In genomic region chr11:81150621-81151020, GRCm38 (mm10) we compare ENCODE assay signal across 17 mouse cellular contexts.
DNase-seq lines count a peak whose midpoint lies in the region; ATAC-seq lines count a peak whose summit lies in the region.
"Had no signal": no experiment of that assay in that cellular context is flagged by ENCODE, and none has a peak within 500 bp of the region (broad histone marks: within the 10 kb centered on the region; RNA-seq: fewer than 3 reads in every experiment).

No protein-coding gene starts in this region.

- H3K4me2 ChIP-seq in hindbrain, embryonic 13.5 days = peak overlapping the region; percentile 41
- peak overlapping the region; percentile 19; the same call in 1 of the 2 replicates for H3K4me2 ChIP-seq in midbrain, embryonic 13.5 days (replicated peaks)
- H3K4me2 ChIP-seq in liver, embryonic 11.5 days = no peak overlapping the region

- no peak overlapping the region for H3K9ac ChIP-seq in hindbrain, embryonic 13.5 days
- H3K9ac ChIP-seq in midbrain, embryonic 13.5 days (replicated peaks) = no peak overlapping the region
- no peak overlapping the region for H3K9ac ChIP-seq in liver, embryonic 11.5 days (ENCODE audit: low read depth, low read length)
- H3K9ac ChIP-seq: heart, embryonic 13.5 days; neural tube, embryonic 12.5 days; stomach, embryonic 15.5 days had no signal

- WGBS in hindbrain, embryonic 13.5 days = 74% methylated on average over 8 of the region's 8 CpGs
- 79% methylated on average over 8 of the region's 8 CpGs for WGBS in hindbrain, embryonic 10.5 days
- WGBS in midbrain, embryonic 13.5 days = 84% methylated on average over 8 of the region's 8 CpGs
- 76% methylated on average over 8 of the region's 8 CpGs for WGBS in liver, embryonic 11.5 days

- H3K4me3 ChIP-seq in hindbrain, embryonic 13.5 days = peak overlapping the region; percentile 16
- no peak overlapping the region for H3K4me3 ChIP-seq in hindbrain, embryonic 10.5 days
- no peak overlapping the region for H3K4me3 ChIP-seq in midbrain, embryonic 13.5 days (replicated peaks)
- H3K4me3 ChIP-seq in liver, embryonic 11.5 days (ENCODE audit: low read depth, low read length) = no peak overlapping the region
- H3K4me3 ChIP-seq: megakaryocyte, embryonic 14.5 days; stomach, embryonic 15.5 days had no signal

- peaks cover 45% of the 10 kb centered on the region for H3K4me1 ChIP-seq in hindbrain, embryonic 13.5 days (replicated peaks)
- peaks cover 30% of the 10 kb centered on the region for H3K4me1 ChIP-seq in hindbrain, embryonic 10.5 days (replicated peaks)
- peaks cover 27% of the 10 kb centered on the region for H3K4me1 ChIP-seq in midbrain, embryonic 13.5 days (replicated peaks)
- no peaks in the 10 kb centered on the region for H3K4me1 ChIP-seq in liver, embryonic 11.5 days (replicated peaks; ENCODE audit: control insufficient read depth, insufficient read depth, low read length)

- H3K36me3 ChIP-seq in hindbrain, embryonic 13.5 days = no peaks in the 10 kb centered on the region
- H3K36me3 ChIP-seq in hindbrain, embryonic 10.5 days = no peaks in the 10 kb centered on the region
- no peaks in the 10 kb centered on the region for H3K36me3 ChIP-seq in midbrain, embryonic 13.5 days
- no peaks in the 10 kb centered on the region for H3K36me3 ChIP-seq in liver, embryonic 11.5 days (ENCODE audit: control insufficient read depth, insufficient read depth, low read length)
- H3K36me3 ChIP-seq: heart, embryonic 13.5 days; neural tube, embryonic 12.5 days; stomach, embryonic 15.5 days had no signal

- no peak for DNase-seq in hindbrain, embryonic 10.5 days (ENCODE audit: low spot score)
- DNase-seq in cerebellum, adult 11-12 months = peak; percentile 75
- DNase-seq in cerebellum, postnatal 25 days = peak; percentile 70 to 77
- no peak for DNase-seq in liver, embryonic 11.5 days (ENCODE audit: low spot score)
- no peak for DNase-seq in urinary bladder, postnatal 4 days (ENCODE audit: low spot score in 2 of 2)
- DNase-seq in retina, postnatal 1 day = no peak
- DNase-seq: adrenal gland, postnatal 10 days; gastrocnemius, postnatal 10 days; kidney, postnatal 36 days; lung, adult 2 months; right cerebral cortex, postnatal 4 days had no signal

- ATAC-seq in hindbrain, embryonic 13.5 days (ENCODE audit: low FRiP score) = no peak
- no peak for ATAC-seq in midbrain, embryonic 13.5 days
- no peak for ATAC-seq in liver, embryonic 11.5 days (replicated peaks; ENCODE audit: low FRiP score)

- H3K27me3 ChIP-seq in hindbrain, embryonic 13.5 days = peaks cover 35% of the 10 kb centered on the region
- H3K27me3 ChIP-seq in hindbrain, embryonic 10.5 days (ENCODE audit: insufficient read depth, poor library complexity, severe bottlenecking) = peaks cover 67% of the 10 kb centered on the region
- H3K27me3 ChIP-seq in midbrain, embryonic 13.5 days = peaks cover 41% of the 10 kb centered on the region
- H3K27me3 ChIP-seq in liver, embryonic 11.5 days (replicated peaks; ENCODE audit: control insufficient read depth, insufficient read depth, low read length) = peaks cover 48% of the 10 kb centered on the region

- no peaks in the 10 kb centered on the region for H3K9me3 ChIP-seq in hindbrain, embryonic 13.5 days
- no peaks in the 10 kb centered on the region for H3K9me3 ChIP-seq in hindbrain, embryonic 10.5 days
- H3K9me3 ChIP-seq in midbrain, embryonic 13.5 days = no peaks in the 10 kb centered on the region
- H3K9me3 ChIP-seq in liver, embryonic 11.5 days (ENCODE audit: control insufficient read depth, low read length) = no peaks in the 10 kb centered on the region
- H3K9me3 ChIP-seq: heart, embryonic 13.5 days; neural tube, embryonic 12.5 days; stomach, embryonic 15.5 days had no signal

- no peak overlapping the region for H3K27ac ChIP-seq in hindbrain, embryonic 13.5 days
- no peak overlapping the region for H3K27ac ChIP-seq in hindbrain, embryonic 10.5 days
- H3K27ac ChIP-seq in midbrain, embryonic 13.5 days = no peak overlapping the region
- H3K27ac ChIP-seq in liver, embryonic 11.5 days (ENCODE audit: low read depth, low read length) = no peak overlapping the region
- H3K27ac ChIP-seq: heart, embryonic 13.5 days; neural tube, embryonic 12.5 days; stomach, embryonic 15.5 days had no signal

Comparison
In these comparisons a context has a peak if more than half of its experiments do, and no peak if none do; other contexts are left out.
1. DNase-seq: peak in cerebellum, adult 11-12 months (single experiment) and cerebellum, postnatal 25 days (2 of 2); none in hindbrain, embryonic 10.5 days (single experiment), liver, embryonic 11.5 days (single experiment), urinary bladder, postnatal 4 days (0 of 2) and retina, postnatal 1 day (single experiment).